Mouse (Mus musculus) spleen, adult 12 weeks (tissue): Measurements from ENCODE around the gene Ugt1a10.
"Not testable (repeated sequence)": the region's sequence is repeated elsewhere in the genome, so short reads cannot be mapped to it uniquely, and the experiment has no call there.

Experiments
- DNase-seq: peaks from one replicate; pipeline ENCODE4 v3.0.0; 2022; ENCODE audit warnings: low spot score

Gene Ugt1a10

GRCm38 (mm10) chr1:88094941-88095492 lies 39.8 kb downstream of the Ugt1a10 start, which contains the start of gene Ugt1a7c:
Gene Ugt1a7c, plus strand, starts transcription at chr1:88095062.
- DNase-seq = no peak

GRCm38 (mm10) chr1:88098546-88098945 lies 43.4 kb downstream of the Ugt1a10 start:
- not testable (repeated sequence) for DNase-seq

GRCm38 (mm10) chr1:88099691-88100090 lies 44.5 kb downstream of the Ugt1a10 start:
- DNase-seq = not testable (repeated sequence)

GRCm38 (mm10) chr1:88103019-88103418 lies 47.8 kb downstream of the Ugt1a10 start, which contains the start of gene Ugt1a6b:
Gene Ugt1a6b, plus strand, starts transcription at chr1:88103252.
- DNase-seq = not testable (repeated sequence)

- DNase-seq = not testable (repeated sequence)
Observed at GRCm38 (mm10) chr1:88103697-88104468, 48.7 kb downstream of the Ugt1a10 start.

GRCm38 (mm10) chr1:88104667-88105430 lies 49.7 kb downstream of the Ugt1a10 start:
- DNase-seq = no peak

- no peak for DNase-seq
Observed at GRCm38 (mm10) chr1:88105656-88106055, 50.5 kb downstream of the Ugt1a10 start.

GRCm38 (mm10) chr1:88109027-88109557 lies 53.9 kb downstream of the Ugt1a10 start:
- DNase-seq = not testable (repeated sequence)

- not testable (repeated sequence) for DNase-seq
Observed at GRCm38 (mm10) chr1:88109604-88110003, 54.4 kb downstream of the Ugt1a10 start.

- not testable (repeated sequence) for DNase-seq
Observed at GRCm38 (mm10) chr1:88112769-88113168, 57.6 kb downstream of the Ugt1a10 start.

GRCm38 (mm10) chr1:88120550-88120949 lies 65.4 kb downstream of the Ugt1a10 start:
- DNase-seq = not testable (repeated sequence)

- DNase-seq = not testable (repeated sequence)
Observed at GRCm38 (mm10) chr1:88121521-88121920, 66.3 kb downstream of the Ugt1a10 start.

GRCm38 (mm10) chr1:88125827-88126360 lies 70.7 kb downstream of the Ugt1a10 start:
- not testable (repeated sequence) for DNase-seq

- not testable (repeated sequence) for DNase-seq
Observed at GRCm38 (mm10) chr1:88129091-88129490, 73.9 kb downstream of the Ugt1a10 start.

GRCm38 (mm10) chr1:88130223-88130622 lies 75.0 kb downstream of the Ugt1a10 start:
- not testable (repeated sequence) for DNase-seq

- DNase-seq = no peak
Observed at GRCm38 (mm10) chr1:88133908-88134456, 78.8 kb downstream of the Ugt1a10 start.

- not testable (repeated sequence) for DNase-seq
Observed at GRCm38 (mm10) chr1:88134457-88135011, 79.3 kb downstream of the Ugt1a10 start, which contains the start of gene Ugt1a6a. Gene Ugt1a6a, plus strand, starts transcription at chr1:88134809.

GRCm38 (mm10) chr1:88135229-88135904 lies 80.2 kb downstream of the Ugt1a10 start:
- DNase-seq = not testable (repeated sequence)

GRCm38 (mm10) chr1:88136646-88137045 lies 81.5 kb downstream of the Ugt1a10 start:
- DNase-seq = no peak

- DNase-seq = no peak
Observed at GRCm38 (mm10) chr1:88137264-88137663, 82.1 kb downstream of the Ugt1a10 start.

GRCm38 (mm10) chr1:88138145-88138544 lies 83.0 kb downstream of the Ugt1a10 start:
- no peak for DNase-seq
